Mouse (Mus musculus) frontal cortex, postnatal 14 days (tissue): ENCODE data around the gene Ptprg.
"Not testable (repeated sequence)": the region's sequence is repeated elsewhere in the genome, so short reads cannot be mapped to it uniquely, and the experiment has no call there.

Source experiments
- DNase-seq, 2 experiments: peaks; one replicate each; pipeline ENCODE4 v3.0.0; 2022; ENCODE audit warnings: low spot score in 2 of 2

Gene Ptprg

GRCm38 (mm10) chr14:11743726-11744125 is 190.4 kb downstream of the Ptprg start:
- DNase-seq: no peak

DNA sequence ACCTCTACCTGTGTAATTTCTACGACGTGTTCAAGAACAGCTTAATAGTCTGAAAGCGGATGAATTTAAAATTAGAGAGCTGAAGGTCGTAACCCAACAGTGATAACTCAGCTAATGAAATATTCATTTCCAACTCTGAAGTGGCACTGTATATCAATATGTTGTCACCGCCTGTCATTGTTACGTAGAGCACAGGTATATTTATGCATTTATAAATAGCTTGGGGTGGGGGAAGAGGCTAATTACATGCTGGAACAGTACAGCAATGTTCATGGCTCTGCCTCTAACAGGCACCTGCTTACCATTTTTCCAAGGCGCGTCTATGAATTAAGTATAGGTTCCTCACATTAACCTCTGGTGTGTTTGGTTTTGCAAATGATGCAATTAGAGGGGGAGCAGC is 199.3 kb downstream of the Ptprg start:
- no peak for DNase-seq

DNA sequence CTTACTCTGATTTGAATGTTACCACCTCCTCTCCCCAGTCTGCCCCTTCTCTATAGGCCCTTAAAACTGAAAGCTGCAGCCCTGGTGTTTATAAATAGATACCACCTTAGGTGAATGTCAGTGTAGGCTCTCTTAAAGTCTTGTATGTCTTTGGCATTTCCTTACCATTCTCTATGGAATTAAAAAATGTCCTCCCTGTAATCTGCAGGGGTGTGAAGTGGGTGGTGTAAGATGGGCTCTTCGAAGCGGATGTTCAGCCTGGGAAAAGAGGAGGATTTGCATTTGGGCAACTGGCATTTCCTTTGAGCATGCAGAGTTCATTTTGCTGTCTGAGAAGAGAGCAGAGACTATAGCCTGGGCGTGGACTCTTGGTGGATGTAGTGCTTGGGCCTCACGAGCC is 201.3 kb downstream of the Ptprg start:
- DNase-seq: no peak

GRCm38 (mm10) chr14:11758185-11758584 is 204.9 kb downstream of the Ptprg start:
- DNase-seq: no peak

GRCm38 (mm10) chr14:11759356-11759755 is 206.0 kb downstream of the Ptprg start:
- no peak for DNase-seq

DNA sequence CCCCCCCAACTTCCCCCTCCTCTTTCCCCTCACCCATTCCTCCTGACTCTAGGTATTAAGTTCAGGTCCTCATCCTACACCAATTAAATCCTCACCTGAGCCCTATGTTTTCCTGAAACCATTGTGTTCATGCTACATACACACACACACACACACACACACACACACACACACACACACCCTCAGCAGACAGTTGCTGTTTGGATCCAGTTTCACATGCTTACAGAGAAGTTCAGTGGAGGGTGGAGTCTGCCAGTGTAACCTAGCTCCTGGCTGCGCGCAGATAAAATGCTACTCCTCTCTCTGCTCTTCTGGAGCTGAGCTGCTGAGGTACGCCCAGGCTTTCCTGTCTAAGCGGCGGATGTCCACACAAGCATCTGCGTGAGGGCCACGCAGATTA is 209.7 kb downstream of the Ptprg start:
- DNase-seq: no peak

DNA sequence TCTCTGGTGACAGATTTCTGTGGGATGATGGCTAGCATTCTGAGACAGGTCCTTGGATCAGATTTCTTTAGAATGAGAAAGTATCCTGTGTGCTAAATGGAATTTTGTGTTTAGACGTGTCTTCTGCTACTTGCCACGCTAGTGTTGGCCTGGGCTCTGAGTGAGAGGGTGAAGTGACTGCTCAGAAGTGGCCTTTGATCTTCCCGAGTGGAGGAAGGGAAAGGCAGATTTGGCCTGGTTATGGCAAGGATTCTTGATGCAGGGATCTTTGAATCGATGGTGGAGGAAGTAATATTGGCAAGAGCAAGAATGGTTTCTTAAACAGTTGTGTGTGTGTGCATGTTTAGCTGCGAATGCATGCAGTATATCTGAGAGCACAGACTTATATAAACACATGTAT is 219.4 kb downstream of the Ptprg start:
- DNase-seq: no peak

- no peak for DNase-seq
Observed at GRCm38 (mm10) chr14:11774476-11775037, 221.2 kb downstream of the Ptprg start.

DNA sequence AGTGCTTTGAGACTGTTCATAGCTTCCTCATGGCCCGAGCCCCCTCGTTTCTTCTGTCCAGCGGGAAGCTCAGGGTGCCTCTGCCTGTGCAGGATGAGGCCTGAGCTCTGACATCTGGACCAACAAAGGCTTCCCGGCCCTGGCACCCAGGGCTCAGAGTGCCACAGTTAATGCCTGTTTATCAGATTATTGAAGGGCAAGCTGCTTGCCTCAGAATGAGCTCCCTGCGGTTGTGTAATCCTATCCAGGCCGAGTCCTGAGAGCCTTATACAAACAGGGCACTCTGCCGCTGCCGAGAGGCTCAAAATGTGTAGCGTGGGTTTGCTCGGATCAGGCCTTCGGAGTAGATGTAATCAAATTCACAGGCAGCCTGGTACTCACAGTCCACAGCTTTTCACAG is 221.9 kb downstream of the Ptprg start:
- DNase-seq: peak in 1 of 2 experiments; percentile 13

DNA sequence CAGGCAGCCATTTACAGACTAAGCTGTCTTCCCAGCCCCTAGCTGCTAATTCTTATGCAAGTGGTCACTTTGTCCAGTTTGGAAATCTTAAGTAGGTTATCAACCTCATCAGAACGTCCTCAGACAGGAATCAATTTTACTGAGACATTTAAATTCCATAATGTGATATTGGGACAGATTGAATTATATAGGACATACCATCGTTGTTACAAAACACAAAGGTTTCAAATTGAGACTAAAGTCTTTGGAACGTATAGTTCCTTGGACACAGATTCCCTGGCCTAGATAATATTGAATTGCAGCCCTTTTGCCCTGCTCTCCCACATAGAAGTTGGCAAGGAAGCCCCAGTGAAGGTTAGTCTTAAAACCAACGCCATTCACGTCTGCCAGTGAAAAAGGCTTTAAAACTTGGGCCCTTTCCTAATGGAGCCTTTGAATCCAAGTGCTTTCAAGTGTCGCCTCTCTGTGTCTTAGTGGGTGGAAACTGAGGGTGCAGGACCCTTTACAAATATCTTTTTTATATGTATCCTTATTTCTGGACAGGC is 222.7 kb downstream of the Ptprg start:
- no peak for DNase-seq

- DNase-seq: no peak
Observed at GRCm38 (mm10) chr14:11776566-11776965, 223.2 kb downstream of the Ptprg start.

- no peak for DNase-seq
Observed at GRCm38 (mm10) chr14:11791190-11791589, 237.9 kb downstream of the Ptprg start.

DNA sequence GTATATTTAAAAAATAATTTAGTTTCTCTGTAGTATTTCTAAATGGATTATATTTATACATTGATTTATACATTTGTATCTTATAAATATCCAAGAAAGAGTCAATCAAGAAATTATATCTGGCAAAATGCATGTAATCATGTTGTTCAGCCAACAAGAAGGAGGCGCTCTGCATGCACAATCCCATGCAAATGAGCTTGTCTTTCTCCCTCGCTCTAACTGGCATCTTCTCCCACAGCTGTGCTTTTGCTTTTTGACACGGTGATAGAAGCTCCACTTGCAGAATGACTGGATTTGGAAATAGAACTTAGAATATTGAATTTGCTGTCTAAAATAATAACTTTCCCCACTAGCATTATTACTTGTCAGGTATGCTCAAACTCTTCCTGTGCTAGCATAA is 240.5 kb downstream of the Ptprg start:
- DNase-seq: no peak

GRCm38 (mm10) chr14:11802355-11803035 is 249.2 kb downstream of the Ptprg start:
- DNase-seq: no peak

DNA sequence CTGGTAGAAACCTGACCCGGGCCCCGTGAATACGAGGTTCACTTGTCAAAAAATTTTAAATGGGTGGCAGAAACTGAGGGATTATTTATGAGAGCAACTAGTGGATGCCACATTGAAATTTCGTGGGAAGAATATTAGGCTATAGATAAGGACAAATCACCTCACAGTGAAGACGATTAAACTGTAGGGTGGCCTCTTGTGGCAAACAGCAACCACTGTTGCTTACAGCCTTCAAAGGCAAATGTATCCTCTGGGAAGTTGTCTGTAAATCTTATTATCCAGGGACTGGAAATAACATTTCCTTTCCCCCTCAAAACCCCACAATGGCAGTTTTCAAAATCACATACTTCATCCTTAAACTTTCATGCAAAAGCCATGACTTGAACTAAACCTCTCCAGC is 253.3 kb downstream of the Ptprg start:
- DNase-seq: no peak

- no peak for DNase-seq
Observed at GRCm38 (mm10) chr14:11807465-11807864, 254.1 kb downstream of the Ptprg start.

- no peak for DNase-seq
Observed at GRCm38 (mm10) chr14:11811142-11811761, 257.9 kb downstream of the Ptprg start.

DNA sequence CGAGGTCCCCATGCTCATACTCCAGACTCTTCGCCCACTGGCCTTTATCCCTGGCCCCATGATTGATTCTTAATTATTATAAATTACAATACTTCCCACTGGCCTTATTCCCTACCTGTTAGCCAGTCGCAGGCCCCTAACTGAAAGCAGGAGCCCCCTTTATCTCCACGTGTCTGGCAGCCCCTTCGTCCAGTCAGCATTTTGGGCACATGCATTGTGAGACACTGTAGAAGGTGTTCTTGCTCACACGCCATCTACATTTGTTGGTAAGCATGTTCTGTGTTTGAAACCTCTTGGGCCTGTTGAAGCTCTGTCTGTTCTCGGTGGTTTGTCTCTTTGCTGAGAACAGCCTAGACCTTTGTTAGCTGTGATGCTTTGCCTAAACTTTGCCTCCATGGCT is 259.0 kb downstream of the Ptprg start:
- DNase-seq: no peak

GRCm38 (mm10) chr14:11814811-11815210 is 261.5 kb downstream of the Ptprg start:
- not testable (repeated sequence) for DNase-seq

DNA sequence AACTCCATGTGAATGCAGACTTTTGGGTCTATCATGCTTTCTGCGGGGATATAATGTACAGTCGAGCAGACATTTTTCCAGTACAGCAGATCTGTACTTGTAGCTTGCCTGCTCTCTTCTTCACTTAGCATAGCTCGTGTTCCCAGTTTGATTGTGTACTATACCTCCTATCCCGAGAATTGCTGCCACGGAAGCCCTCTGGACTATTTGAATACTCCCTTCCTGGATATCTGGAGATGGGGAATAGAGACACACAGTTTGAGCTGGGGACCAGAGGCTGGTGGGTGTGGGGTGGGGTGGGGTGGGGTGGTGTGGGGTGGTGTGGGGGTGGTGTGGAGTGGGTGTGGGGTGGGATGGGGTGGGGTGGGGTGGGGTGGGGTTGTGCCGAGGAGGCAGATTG is 263.9 kb downstream of the Ptprg start:
- no peak for DNase-seq

GRCm38 (mm10) chr14:11818054-11818453 is 264.7 kb downstream of the Ptprg start:
- no peak for DNase-seq

DNA sequence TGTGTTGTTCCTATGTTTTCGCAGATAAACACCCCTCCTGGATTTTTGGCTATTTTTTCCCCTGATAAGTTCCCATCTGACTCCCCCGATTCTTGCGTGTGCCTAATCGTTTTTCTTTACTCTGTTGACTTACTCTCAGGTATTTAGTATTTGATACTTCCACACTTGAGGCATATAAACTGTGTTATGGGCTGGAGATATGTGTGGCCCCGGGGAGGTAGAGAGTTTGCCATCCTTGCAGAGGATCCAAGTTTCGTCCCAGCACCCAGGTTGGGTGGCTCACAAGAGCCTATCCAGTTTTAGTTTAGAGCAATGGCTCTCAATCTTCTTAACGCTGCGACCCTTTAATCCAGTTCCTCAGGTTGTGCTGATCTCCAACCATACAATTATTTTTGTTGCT is 265.4 kb downstream of the Ptprg start:
- DNase-seq: no peak

GRCm38 (mm10) chr14:11819326-11819725 is 266.0 kb downstream of the Ptprg start:
- DNase-seq: no peak
